Mouse (Mus musculus): ENCODE measurements around the gene Atp1a4.

DNA sequence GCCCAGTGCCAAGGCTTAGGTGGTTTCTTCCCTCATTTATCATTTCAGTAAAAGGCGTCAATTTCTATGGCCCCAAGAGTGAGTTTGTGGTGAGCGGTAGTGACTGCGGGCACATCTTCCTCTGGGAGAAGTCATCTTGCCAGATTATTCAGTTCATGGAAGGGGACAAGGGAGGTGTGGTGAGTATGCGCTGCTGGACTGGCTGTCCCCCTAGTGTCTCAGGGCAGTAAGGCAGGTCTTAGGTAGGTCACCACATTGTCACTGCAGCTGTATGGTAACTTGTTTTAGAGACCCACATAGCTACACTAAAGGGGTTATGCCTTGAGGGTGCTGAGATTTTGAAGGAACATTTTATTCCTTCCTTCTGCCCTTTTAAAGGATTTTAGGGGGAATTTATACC lies 69.3 kb downstream of the Atp1a4 start:
- TF ChIP-seq CTCF (conservative IDR thresholded peaks at IDR 0.05; ENCODE audit: low read length) (peak; percentile 29), POU5F1 (IDR thresholded peaks at IDR 0.05; ENCODE audit: borderline replicate concordance, low read length) (no peak), NANOG (IDR thresholded peaks at IDR 0.05; ENCODE audit: borderline replicate concordance, low read length) (no peak)
